Mouse (Mus musculus): ENCODE measurements around the gene Ccdc62. TPM values are rescaled to one million over a fixed set of nuclear protein-coding genes. Genes with fewer than 3 reads are reported as not detected.

Gene Ccdc62
- polyA plus RNA-seq, 1 experiment from 2014 or later, result 6.7 TPM

DNA sequence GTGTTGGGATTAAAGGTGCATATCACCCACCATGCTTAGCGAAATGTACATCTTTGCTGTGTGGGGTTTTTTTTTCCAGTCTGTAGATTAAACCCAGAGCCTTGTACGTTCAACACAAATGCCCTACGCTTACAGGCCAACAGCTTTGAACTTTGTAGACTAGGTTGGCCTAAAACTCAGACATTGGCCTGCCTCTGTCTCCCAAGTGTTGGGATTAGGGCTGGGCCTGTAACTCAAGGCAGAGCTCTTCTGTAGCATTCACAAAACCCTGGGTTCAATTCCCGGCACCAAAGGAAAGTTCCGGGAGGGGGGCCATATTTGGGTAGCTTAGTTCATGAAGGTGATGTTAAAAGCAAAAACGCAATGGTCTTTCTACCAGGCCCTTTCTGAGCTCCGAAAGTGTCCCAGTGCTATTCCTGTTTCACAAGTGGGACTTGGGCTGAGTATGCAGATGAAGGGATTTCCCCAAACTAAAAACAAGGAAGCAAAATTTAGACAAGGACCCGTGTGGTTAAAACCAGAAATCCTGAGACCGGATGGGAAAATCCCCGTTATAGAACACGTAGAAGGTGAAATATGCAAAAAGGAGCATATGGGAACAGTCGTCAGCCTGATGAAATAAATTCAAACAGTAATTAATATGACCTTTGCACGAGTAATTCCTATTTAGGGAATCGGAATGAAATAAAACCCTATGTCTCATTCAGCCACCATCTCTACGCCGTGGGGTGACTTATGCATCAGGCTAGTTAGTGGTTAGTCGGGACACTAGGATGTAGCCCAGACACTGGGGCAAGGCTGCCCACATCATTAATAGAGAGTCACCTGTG, 24.1 kb upstream of the Ccdc62 start:
- no peaks in the 10 kb centered on the region for H3K9me3 ChIP-seq
- 69% methylated on average over 17 of the region's 17 CpGs for WGBS
- H3K4me2 ChIP-seq, result peak overlapping the region; percentile 88
- H3K9ac ChIP-seq, result peak overlapping the region; percentile 15
- H3K4me3 ChIP-seq, result peak overlapping the region; percentile 89
- no peaks in the 10 kb centered on the region for H3K27me3 ChIP-seq (replicated peaks)
- peak overlapping the region; percentile 39; the same call in 1 of the 2 replicates for H3K27ac ChIP-seq
- no peak for ATAC-seq (replicated peaks)
- H3K36me3 ChIP-seq (replicated peaks), result peaks cover 9% of the 10 kb centered on the region; the same call in 1 of the 2 replicates
- H3K4me1 ChIP-seq, result peaks cover 29% of the 10 kb centered on the region

DNA sequence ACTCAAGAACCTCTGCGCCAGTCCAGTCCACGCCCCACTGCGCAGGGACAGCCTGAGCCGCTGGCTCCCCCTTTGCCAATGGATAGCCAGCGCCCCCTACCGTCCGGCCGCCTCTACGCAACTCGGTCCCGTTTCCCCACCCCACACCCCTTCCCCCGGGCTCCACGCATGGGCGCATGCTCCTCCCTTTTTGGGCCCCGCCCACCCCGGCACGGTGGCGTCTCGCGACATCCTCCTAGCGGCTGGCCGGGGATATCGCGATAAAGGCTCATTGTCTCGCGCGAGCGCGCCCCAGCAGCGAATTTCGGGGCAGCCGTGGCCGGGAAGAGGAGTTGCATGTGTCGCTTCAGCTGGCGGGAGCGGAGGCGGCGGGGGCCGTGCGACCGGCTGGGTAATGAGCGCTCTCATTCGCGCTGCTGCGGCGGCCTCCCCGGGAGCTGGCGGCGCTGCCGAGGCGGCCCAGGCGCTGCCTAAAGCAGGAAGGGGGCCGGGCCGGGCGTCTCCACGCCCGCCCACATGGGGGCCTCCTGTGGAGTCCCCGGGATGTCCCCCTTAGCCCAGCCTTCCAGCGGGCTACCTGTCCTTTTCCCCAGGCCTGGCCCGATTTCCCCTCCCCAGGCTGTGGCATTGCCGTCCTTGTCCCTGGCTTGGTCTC, 23.4 kb upstream of the Ccdc62 start, which contains the start of gene Denr:
Gene Denr, plus strand, starts transcription at position 200 of the 655 bp plus-strand sequence.
- H3K9me3 ChIP-seq, result no peaks in the 10 kb centered on the region
- peak within 1 kb of the TSS; percentile 89 for H3K4me3 ChIP-seq
- peaks cover 9% of the 10 kb centered on the region; the same call in 1 of the 2 replicates for H3K36me3 ChIP-seq (replicated peaks)
- peak within 1 kb of the TSS; percentile 88 for H3K4me2 ChIP-seq
- WGBS, result under 1% methylated on average over 54 of the region's 61 CpGs
- peak within 1 kb of the TSS; percentile 98 for H3K9ac ChIP-seq
- H3K27me3 ChIP-seq (replicated peaks), result no peaks in the 10 kb centered on the region
- H3K4me1 ChIP-seq, result peaks cover 29% of the 10 kb centered on the region
- peak; percentile 94 for ATAC-seq (replicated peaks)
- H3K27ac ChIP-seq, result peak within 1 kb of the TSS; percentile 86

GRCm38 (mm10) chr5:123907631-123907977, 22.9 kb upstream of the Ccdc62 start:
- WGBS, result 5% methylated on average over 10 of the region's 10 CpGs
- Histone ChIP-seq H3K36me3 (replicated peaks) (peaks cover 9% of the 10 kb centered on the region; the same call in 1 of the 2 replicates), H3K9ac (peak overlapping the region; percentile 98), H3K4me1 (peaks cover 29% of the 10 kb centered on the region), H3K4me2 (peak overlapping the region; percentile 88), H3K27ac (peak overlapping the region; percentile 86), H3K4me3 (peak overlapping the region; percentile 89), H3K9me3 (no peaks in the 10 kb centered on the region), H3K27me3 (replicated peaks) (no peaks in the 10 kb centered on the region)
- ATAC-seq (replicated peaks), result no peak; the same call in 1 of the 2 replicates

- H3K9me3 ChIP-seq, result no peaks in the 10 kb centered on the region
- H3K4me3 ChIP-seq, result no peak overlapping the region
- 89% methylated on average over 3 of the region's 3 CpGs for WGBS
- no peak overlapping the region for H3K27ac ChIP-seq
- H3K36me3 ChIP-seq (replicated peaks), result peaks cover 29% of the 10 kb centered on the region
- no peak overlapping the region for H3K9ac ChIP-seq
- H3K27me3 ChIP-seq (replicated peaks), result no peaks in the 10 kb centered on the region
- 0 out of 2 replicates have a peak, but pooled peaks cover 5% of the 10 kb centered on the region for H3K4me1 ChIP-seq
- H3K4me2 ChIP-seq, result no peak overlapping the region
- no peak for ATAC-seq (replicated peaks)
These were observed 15.6 kb upstream of the Ccdc62 start for GRCm38 (mm10) chr5:123914852-123915251.

- Histone ChIP-seq H3K9ac (no peak overlapping the region), H3K36me3 (replicated peaks) (peaks cover 78% of the 10 kb centered on the region), H3K4me3 (no peak overlapping the region), H3K4me2 (no peak overlapping the region), H3K27ac (no peak overlapping the region), H3K4me1 (no peaks in the 10 kb centered on the region), H3K9me3 (no peaks in the 10 kb centered on the region), H3K27me3 (replicated peaks) (no peaks in the 10 kb centered on the region)
- WGBS, result 94% methylated on average over 6 of the region's 6 CpGs
- no peak for ATAC-seq (replicated peaks)
These were observed 8.4 kb upstream of the Ccdc62 start for GRCm38 (mm10) chr5:123922112-123922511.

DNA sequence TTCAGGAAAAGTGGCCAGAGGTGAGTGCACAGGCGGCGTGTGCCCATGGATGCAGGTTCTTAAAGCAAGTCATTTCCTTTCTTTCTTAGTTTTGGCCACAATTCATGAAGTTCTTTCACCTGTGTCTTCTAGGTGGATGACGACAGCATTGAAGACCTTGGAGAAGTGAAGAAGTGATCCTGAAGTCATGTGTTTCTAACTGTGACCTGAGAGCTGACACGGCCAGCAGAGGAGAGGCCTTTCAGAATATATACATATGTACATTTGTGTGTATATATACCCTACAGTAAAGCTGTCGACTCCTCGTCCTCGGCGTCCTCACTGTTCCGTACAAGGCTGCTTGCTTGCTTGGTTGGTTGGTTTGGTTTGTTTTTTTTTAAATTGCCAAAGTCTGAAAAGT, 3.4 kb upstream of the Ccdc62 start, which contains the start of gene Gm43518:
Gene Gm43518, plus strand, starts transcription at position 301 of the 400 bp plus-strand sequence.
- H3K4me1 ChIP-seq, result peaks cover 8% of the 10 kb centered on the region; the same call in 1 of the 2 replicates
- H3K9me3 ChIP-seq, result no peaks in the 10 kb centered on the region
- ATAC-seq (replicated peaks), result no peak
- H3K27me3 ChIP-seq (replicated peaks), result no peaks in the 10 kb centered on the region
- no peak within 1 kb of the TSS for H3K9ac ChIP-seq
- H3K4me3 ChIP-seq, result no peak within 1 kb of the TSS
- peaks cover 55% of the 10 kb centered on the region for H3K36me3 ChIP-seq (replicated peaks)
- H3K27ac ChIP-seq, result no peak within 1 kb of the TSS
- no peak within 1 kb of the TSS for H3K4me2 ChIP-seq
- WGBS, result 96% methylated on average over 9 of the region's 9 CpGs

DNA sequence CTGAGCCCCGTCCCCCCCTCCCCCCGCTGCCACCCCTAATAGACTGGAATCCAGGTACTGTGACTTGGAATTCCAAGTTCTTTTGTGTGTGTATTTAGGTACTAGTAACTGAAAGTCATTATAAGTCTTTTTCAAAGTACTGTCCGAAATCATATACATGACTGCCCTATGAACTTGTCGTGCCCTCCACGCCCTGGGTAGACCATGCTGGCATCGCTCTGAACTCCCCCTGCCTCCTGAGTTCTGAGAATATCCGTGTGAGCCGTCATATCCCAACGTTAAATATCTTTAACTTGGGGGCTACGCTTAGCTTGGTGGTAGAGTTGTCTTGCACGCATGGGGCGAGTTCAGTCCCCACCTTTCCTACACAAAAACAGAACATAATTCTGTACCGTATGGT, 652 bp downstream of the Ccdc62 start:
- ATAC-seq (replicated peaks), result peak; percentile 25; the same call in 1 of the 2 replicates
- no peaks in the 10 kb centered on the region for H3K27me3 ChIP-seq (replicated peaks)
- 52% methylated on average over 13 of the region's 13 CpGs for WGBS
- H3K9ac ChIP-seq, result peak overlapping the region; percentile 70
- peak overlapping the region; percentile 50 for H3K4me3 ChIP-seq
- H3K4me2 ChIP-seq, result peak overlapping the region; percentile 67
- peaks cover 8% of the 10 kb centered on the region; the same call in 1 of the 2 replicates for H3K4me1 ChIP-seq
- peak overlapping the region; percentile 91 for H3K27ac ChIP-seq
- no peaks in the 10 kb centered on the region for H3K9me3 ChIP-seq
- H3K36me3 ChIP-seq (replicated peaks), result peaks cover 17% of the 10 kb centered on the region

DNA sequence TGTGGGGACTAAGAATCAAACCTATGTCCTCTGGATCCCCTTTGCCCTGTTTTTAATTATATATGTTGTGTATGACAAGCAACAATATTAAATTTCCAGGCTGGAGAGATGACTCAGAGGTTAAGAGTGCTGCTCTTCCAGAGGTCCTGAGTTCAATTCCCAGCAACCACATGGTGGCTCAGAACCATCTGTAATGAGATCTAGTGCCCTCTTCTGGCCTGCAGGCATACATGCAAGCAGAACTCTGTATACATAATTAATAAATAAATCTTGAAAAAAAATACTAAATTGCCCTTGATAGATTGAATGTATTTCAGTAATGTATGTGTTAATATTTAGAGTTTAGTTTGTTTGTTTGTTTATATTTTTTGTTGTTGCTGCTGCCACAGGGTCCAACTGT, 2.4 kb downstream of the Ccdc62 start:
- ATAC-seq (replicated peaks), result no peak
- Histone ChIP-seq H3K4me1 (peaks cover 8% of the 10 kb centered on the region; the same call in 1 of the 2 replicates), H3K27me3 (replicated peaks) (no peaks in the 10 kb centered on the region), H3K9me3 (no peaks in the 10 kb centered on the region), H3K4me3 (no peak overlapping the region), H3K4me2 (no peak overlapping the region), H3K9ac (no peak overlapping the region), H3K27ac (no peak overlapping the region), H3K36me3 (replicated peaks) (peaks cover 1% of the 10 kb centered on the region; the same call in 1 of the 2 replicates)

- WGBS, result 88% methylated on average over 12 of the region's 12 CpGs
- Histone ChIP-seq H3K27ac (no peak overlapping the region), H3K36me3 (replicated peaks) (no peaks in the 10 kb centered on the region), H3K4me3 (no peak overlapping the region), H3K9ac (no peak overlapping the region), H3K9me3 (no peaks in the 10 kb centered on the region), H3K4me2 (no peak overlapping the region), H3K4me1 (peaks cover 8% of the 10 kb centered on the region; the same call in 1 of the 2 replicates), H3K27me3 (replicated peaks) (no peaks in the 10 kb centered on the region)
- no peak for ATAC-seq (replicated peaks)
These were observed 3.1 kb downstream of the Ccdc62 start for GRCm38 (mm10) chr5:123933556-123933955.

DNA sequence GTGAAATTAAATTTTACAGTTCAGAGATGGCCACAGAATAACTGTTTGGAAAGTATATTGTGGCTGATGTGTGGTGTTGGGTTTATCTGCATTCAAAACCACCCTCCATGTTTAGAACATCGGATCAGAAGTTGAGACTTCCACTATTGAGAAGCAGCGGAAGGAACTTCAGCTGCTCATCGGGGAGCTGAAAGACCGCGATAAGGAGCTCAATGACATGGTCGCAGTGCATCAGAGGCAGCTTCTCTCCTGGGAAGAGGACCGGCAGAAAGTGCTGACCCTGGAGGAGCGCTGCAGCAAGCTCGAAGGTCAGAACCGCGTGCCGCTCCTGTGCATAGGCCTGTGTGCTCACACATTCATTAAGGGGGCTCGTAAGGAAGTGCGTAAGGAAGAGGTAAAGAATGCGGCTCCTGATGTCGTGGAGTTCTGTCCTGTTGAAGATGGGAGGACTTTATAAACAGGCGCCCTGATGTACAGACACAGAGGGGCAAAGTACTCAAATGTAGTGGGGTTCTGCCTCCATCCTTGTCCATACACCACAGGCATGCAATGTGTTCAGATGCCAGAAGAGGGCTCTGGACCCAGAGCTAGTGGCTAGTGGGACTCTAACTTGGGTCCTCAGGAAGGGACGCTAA, 3.6 kb downstream of the Ccdc62 start:
- no peak overlapping the region for H3K4me2 ChIP-seq
- peaks cover 8% of the 10 kb centered on the region; the same call in 1 of the 2 replicates for H3K4me1 ChIP-seq
- H3K9ac ChIP-seq, result no peak overlapping the region
- no peak for ATAC-seq (replicated peaks)
- no peaks in the 10 kb centered on the region for H3K36me3 ChIP-seq (replicated peaks)
- H3K27me3 ChIP-seq (replicated peaks), result no peaks in the 10 kb centered on the region
- no peak overlapping the region for H3K27ac ChIP-seq
- WGBS, result 34% methylated on average over 18 of the region's 18 CpGs
- no peaks in the 10 kb centered on the region for H3K9me3 ChIP-seq
- no peak overlapping the region for H3K4me3 ChIP-seq

GRCm38 (mm10) chr5:123935931-123936330, 5.5 kb downstream of the Ccdc62 start:
- ATAC-seq (replicated peaks), result no peak
- Histone ChIP-seq H3K9me3 (no peaks in the 10 kb centered on the region), H3K36me3 (replicated peaks) (no peaks in the 10 kb centered on the region), H3K9ac (no peak overlapping the region), H3K4me3 (no peak overlapping the region), H3K4me1 (peaks cover 4% of the 10 kb centered on the region; the same call in 1 of the 2 replicates), H3K27me3 (replicated peaks) (no peaks in the 10 kb centered on the region), H3K27ac (no peak overlapping the region), H3K4me2 (no peak overlapping the region)
- WGBS, result 95% methylated on average over 5 of the region's 5 CpGs

- WGBS, result 90% methylated on average over 5 of the region's 5 CpGs
- Histone ChIP-seq H3K9ac (no peak overlapping the region), H3K9me3 (no peaks in the 10 kb centered on the region), H3K27me3 (replicated peaks) (no peaks in the 10 kb centered on the region), H3K4me2 (no peak overlapping the region), H3K4me1 (no peaks in the 10 kb centered on the region), H3K36me3 (replicated peaks) (no peaks in the 10 kb centered on the region), H3K27ac (no peak overlapping the region), H3K4me3 (no peak overlapping the region)
- ATAC-seq (replicated peaks), result no peak
These were observed 8.0 kb downstream of the Ccdc62 start for GRCm38 (mm10) chr5:123938479-123938878.

Data from midbrain, embryonic 15.5 days (tissue).